Mouse (Mus musculus) cortical plate, adult 2 months (tissue): ENCODE data around the gene Fbxl17. TPM values are rescaled to one million over a fixed set of nuclear protein-coding genes. Genes with fewer than 3 reads are reported as not detected.
A peak's percentile ranks its signal among the peaks of the same experiment; 100 is the strongest.

Experiments
- H3K27ac ChIP-seq: fragments of 200-500 bp; 2 replicates; pipeline ENCODE4 v1.5.1; 2012; ENCODE audit warnings: low read length, control low read depth, inconsistent platforms; ENCODE audit not compliant: insufficient read depth
- H3K4me1 ChIP-seq: fragments of 200-500 bp; 2 replicates; pipeline ENCODE4 v1.6.1; 2011; ENCODE audit warnings: low read length; ENCODE audit not compliant: control insufficient read depth, insufficient read depth
- H3K4me3 ChIP-seq: fragments of 200-500 bp; 2 replicates; pipeline ENCODE4 v1.5.1; 2011; ENCODE audit warnings: mild to moderate bottlenecking, low read length, control low read depth; ENCODE audit not compliant: insufficient read depth
- CTCF ChIP-seq: fragments of 200-500 bp; IDR thresholded peaks from 2 replicates; pipeline ENCODE4 v1.5.1; 2011; ENCODE audit warnings: mild to moderate bottlenecking, control low read depth, low read length; ENCODE audit not compliant: insufficient read depth; ENCODE audit errors: extremely low read depth
- POLR2A ChIP-seq: fragments of 200-500 bp; IDR thresholded peaks from 2 replicates; pipeline ENCODE4 v1.6.1; 2011; ENCODE audit warnings: mild to moderate bottlenecking, low read length, control low read depth; ENCODE audit not compliant: insufficient read depth; ENCODE audit errors: extremely low read depth
- polyA plus RNA-seq: library from polyadenylated mRNA; depleted of rRNA; stranded (reverse); fragments of >200 nt; gene quantifications from 2 replicates; pipeline ENCODE4 v1.2.3, GENCODE M21; 2012

The Fbxl17 gene
- polyA plus RNA-seq, 1 experiment, result 28.9 TPM

DNA sequence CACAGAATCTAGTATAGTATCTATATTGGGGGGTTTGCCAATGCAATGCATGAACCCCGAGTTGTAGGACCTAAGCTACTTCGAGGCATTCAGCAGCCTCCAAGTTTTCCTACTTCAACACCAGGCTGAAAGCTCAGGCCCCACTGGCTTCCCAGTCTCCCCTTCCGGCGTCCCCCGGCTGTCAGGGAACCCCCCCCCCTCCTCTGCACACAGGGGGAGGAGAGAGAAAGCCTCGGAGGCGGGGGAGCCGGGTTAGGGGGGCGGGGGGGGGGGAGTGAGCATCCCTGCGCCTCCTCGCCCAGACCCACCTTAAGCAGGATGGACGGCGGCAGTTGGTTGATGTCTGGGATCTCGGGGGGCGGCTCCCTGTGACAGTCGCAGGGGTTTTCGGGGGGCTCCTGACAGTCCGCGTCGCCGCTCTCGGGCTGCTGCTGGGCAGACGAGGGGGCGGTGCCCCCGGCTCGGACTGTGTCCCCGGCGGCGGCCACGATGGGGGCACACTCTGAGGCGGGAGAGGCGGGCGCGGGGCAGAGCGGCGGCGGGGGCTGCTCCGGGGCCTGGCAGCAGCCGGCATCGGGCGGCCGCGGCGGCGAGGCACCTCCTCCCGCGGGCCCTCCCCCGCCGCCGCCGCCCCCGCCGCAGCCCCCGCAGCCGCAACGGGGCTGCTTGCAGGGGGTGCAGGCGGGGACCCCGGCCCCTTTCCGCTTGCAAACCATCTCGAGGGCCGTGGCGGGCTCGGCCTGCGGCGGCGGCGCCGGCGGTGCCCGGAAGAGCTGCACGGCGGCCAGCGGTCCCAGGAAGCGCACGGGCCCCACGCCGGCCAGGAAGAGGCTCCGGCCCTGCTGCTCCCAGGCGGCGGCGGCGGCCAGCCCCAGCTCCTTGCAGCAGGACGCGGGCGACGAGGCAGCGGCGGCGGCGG lies 841 bp downstream of the Fbxl17 start:
- TF ChIP-seq POLR2A, result no peak
- no peak for TF ChIP-seq CTCF
- Histone ChIP-seq H3K27ac (peak overlapping the region; percentile 92), H3K4me1 (peaks cover 11% of the 10 kb centered on the region), H3K4me3 (peak overlapping the region; percentile 46)

DNA sequence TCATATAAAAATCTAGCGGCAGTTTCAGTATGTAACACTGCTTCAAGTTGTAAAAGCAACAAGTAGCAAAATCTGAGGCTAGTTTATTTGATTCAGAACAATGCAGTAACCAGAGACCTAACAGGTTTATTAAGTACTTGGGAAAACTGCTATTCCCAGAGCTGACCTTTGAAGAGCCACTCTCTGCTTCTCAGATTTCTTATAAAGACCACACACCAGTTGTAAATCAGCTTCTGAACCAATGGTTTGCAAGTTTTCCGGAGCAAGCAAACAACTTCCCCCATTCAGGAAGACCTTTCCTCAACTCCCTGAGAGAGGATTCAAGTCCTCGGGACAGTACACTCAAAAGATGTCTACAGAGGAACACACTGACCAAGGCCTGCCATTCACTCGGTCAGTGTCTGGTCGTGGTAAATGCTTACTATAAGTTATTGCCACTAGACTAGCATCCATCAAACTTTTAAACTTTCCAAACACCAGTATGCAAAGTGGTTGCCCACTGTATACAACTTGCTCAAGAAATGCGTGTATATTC lies 1.6 kb downstream of the Fbxl17 start:
- Histone ChIP-seq H3K4me1 (peaks cover 11% of the 10 kb centered on the region), H3K4me3 (peak overlapping the region; percentile 46), H3K27ac (no peak overlapping the region)
- TF ChIP-seq POLR2A, result no peak
- TF ChIP-seq CTCF, result no peak

DNA sequence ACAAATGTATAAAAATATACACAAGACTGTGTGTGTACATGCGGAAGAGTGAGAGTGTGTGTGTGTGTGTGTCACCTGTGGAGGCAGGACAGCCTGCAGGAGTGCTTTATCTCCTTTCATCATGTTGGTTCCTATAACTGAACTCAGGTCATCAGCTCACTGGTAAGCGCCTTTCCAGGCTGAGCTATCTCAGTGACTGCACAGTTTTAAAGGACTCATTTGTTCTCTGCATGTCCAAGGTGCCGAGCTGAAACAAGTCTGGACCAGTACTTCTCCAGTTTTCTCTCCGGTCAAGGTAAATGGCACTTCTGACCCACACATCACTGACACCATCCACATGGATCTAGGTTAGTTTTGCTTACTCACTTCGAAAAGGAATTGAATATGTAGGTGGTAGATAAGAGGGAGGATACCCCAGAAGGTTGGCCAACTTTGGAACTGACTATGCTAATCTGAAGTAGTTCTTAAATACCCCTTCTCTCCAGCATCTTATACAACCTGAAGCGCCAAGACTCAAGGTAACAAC lies 2.5 kb downstream of the Fbxl17 start:
- no peak for TF ChIP-seq POLR2A
- no peak for TF ChIP-seq CTCF
- Histone ChIP-seq H3K4me1 (peaks cover 14% of the 10 kb centered on the region), H3K27ac (no peak overlapping the region), H3K4me3 (peak overlapping the region; percentile 46; the same call in 1 of the 2 replicates)

- Histone ChIP-seq H3K4me3 (no peak overlapping the region), H3K4me1 (peaks cover 14% of the 10 kb centered on the region), H3K27ac (no peak overlapping the region)
- TF ChIP-seq POLR2A, result no peak
- no peak for TF ChIP-seq CTCF
Measured at GRCm38 (mm10) chr17:63496153-63496552, 3.7 kb downstream of the Fbxl17 start.

DNA sequence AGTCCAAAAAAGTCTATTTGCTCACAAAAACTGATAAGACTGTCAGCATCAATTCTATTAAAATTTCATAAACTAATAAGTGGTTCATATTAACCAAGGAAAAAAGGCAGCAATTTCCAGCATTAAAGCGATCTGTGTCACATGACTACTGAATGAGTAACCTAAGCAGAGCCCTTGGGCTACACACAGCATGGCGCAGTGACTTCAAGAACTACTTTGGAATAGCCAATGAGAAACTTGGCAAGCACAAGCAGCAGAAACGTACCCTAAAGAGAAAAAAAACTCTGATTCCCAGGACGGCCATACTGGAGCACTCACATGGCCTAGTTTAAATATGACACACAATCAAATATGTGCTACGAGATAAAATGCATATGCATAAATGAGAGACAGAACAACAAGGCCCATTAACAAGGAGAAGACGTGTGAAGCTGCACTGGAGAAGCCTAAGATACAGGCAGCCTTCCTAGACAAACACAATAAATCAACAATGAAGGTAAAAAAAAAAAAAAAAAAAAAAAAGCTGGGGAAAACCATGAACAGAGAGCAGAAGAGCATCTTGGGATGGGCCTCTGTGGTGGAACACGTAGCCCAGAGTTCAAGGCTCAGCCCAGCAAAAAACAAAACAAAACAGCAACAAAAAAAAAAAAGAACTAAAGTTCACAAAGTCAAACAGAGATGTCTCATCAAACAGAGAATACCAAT lies 5.8 kb downstream of the Fbxl17 start:
- H3K4me3 ChIP-seq, result no peak overlapping the region
- peaks cover 14% of the 10 kb centered on the region for H3K4me1 ChIP-seq
- TF ChIP-seq POLR2A, result no peak
- no peak for TF ChIP-seq CTCF
- H3K27ac ChIP-seq, result no peak overlapping the region

DNA sequence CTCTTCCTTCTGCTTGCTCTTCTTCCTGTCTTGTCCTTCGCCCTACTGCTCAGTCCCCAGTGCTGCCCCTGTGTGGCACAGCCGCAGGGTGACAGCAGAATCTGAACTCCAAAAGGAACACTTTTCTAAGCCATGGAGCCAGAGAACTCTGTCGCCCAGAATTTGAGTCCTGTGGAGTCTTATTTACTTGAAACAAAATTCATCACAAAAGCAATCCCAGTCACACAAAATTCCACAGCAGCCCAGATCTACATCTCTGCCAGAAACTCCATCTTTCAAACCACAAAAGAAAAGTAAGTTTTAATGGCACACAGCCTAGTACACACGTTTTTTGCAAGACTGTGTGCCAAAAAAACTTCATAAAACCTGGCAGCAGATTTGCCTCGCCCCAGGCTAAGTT lies 6.5 kb downstream of the Fbxl17 start:
- no peak overlapping the region for H3K4me3 ChIP-seq
- H3K27ac ChIP-seq, result no peak overlapping the region
- peaks cover 13% of the 10 kb centered on the region for H3K4me1 ChIP-seq
- TF ChIP-seq POLR2A, result no peak
- peak; percentile 40; the same call in 1 of the 2 replicates for TF ChIP-seq CTCF

GRCm38 (mm10) chr17:63492665-63493273 lies 7.0 kb downstream of the Fbxl17 start:
- H3K27ac ChIP-seq, result no peak overlapping the region
- H3K4me1 ChIP-seq, result peaks cover 12% of the 10 kb centered on the region
- TF ChIP-seq POLR2A, result no peak
- no peak for TF ChIP-seq CTCF
- no peak overlapping the region for H3K4me3 ChIP-seq

DNA sequence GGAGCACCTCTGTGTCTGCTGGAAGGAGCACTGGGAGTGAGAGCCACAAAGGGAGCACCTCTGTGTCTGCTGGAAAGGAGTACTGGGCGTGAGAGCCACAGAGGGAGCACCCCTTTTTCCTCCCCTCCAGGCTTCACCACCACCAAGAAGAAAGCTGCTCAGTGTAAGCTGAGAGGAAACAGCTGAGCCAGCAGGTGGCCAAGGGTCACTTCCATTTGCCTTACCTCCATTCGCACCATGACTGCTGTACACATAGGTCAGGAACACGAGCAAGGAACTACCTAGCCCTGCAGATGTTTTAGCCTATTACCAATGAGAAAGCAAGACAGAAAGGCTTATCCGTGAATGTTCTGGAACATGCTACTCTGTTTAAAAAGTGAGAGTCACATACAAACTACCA lies 10.3 kb downstream of the Fbxl17 start:
- Histone ChIP-seq H3K27ac (no peak overlapping the region), H3K4me3 (no peak overlapping the region), H3K4me1 (peaks cover 3% of the 10 kb centered on the region; the same call in 1 of the 2 replicates)
- TF ChIP-seq POLR2A, result no peak
- no peak for TF ChIP-seq CTCF

GRCm38 (mm10) chr17:63467866-63468265 lies 32.0 kb downstream of the Fbxl17 start:
- no peaks in the 10 kb centered on the region for H3K4me1 ChIP-seq
- TF ChIP-seq CTCF, result peak; percentile 97
- no peak for TF ChIP-seq POLR2A
- no peak overlapping the region for H3K4me3 ChIP-seq
- no peak overlapping the region for H3K27ac ChIP-seq
